Mouse (Mus musculus): ENCODE data around the gene Patl2.

GRCm38 (mm10) chr2:122186751-122187150 is 762 bp upstream of the Patl2 start:
- TF ChIP-seq CTCF (IDR thresholded peaks at IDR 0.05) (no peak), POLR2A (IDR thresholded peaks at IDR 0.05; ENCODE audit: insufficient read depth, low read depth, low read length) (no peak), EP300 (IDR thresholded peaks at IDR 0.05; ENCODE audit: insufficient read depth, low read depth, low read length) (no peak)
